Mouse (Mus musculus) liver, postnatal 0 days (tissue): ENCODE results near the gene Tdo2.

Source experiments
- CTCF ChIP-seq: sonication (generic); IDR thresholded peaks from 2 replicates; pipeline ENCODE4 v1.5.1; 2016; ENCODE audit warnings: antibody characterized with exemption, low read depth
- EP300 ChIP-seq: IDR thresholded peaks from 2 replicates; pipeline ENCODE4 v1.6.1; 2016; ENCODE audit warnings: antibody characterized with exemption, low read depth, mild to moderate bottlenecking

DNA sequence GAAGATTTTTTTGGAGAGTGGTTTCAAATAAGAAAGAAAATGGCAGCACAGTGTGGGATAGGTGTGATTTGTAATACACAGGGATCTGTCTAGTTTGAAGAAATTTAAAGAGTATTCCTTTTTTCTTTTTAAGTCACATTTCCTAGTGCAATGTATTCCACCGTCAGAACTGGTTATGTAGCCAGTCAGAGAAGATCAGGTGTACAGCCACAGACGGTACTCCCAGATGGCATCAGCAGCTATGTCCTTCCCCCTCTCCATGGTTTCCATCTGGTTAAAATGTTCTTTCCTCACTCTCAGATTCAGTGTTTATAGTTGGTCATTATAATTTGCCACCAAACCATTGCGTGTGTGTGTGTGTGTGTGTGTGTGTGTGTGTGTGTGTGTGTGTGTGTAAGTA lies 32.9 kb downstream of the Tdo2 start:
- TF ChIP-seq CTCF (no peak), EP300 (no peak)
